Mouse (Mus musculus) hindbrain, postnatal 0 days (tissue): ENCODE results near the gene Gatd1. TPM values are rescaled to one million over a fixed set of nuclear protein-coding genes. Genes with fewer than 3 reads are reported as not detected.
"Not testable (repeated sequence)": the region's sequence is repeated elsewhere in the genome, so short reads cannot be mapped to it uniquely, and the experiment has no call there.

Experiments
- ATAC-seq: fragments of 200-750 bp; cut with Nextera tagmentation; 2 replicates; pipeline ENCODE4 v1.8.0; 2017; ENCODE audit warnings: mild to moderate bottlenecking, moderate TSS enrichment, moderate library complexity
- DNase-seq: peaks from one replicate; pipeline ENCODE4 v3.0.0-alpha.2; 2015; ENCODE audit warnings: low spot score
- H3K27ac ChIP-seq: fragments of 300-500 bp; sonication (generic); 2 replicates; pipeline ENCODE4 v1.5.1; 2014; ENCODE audit warnings: mild to moderate bottlenecking
- H3K27me3 ChIP-seq: fragments of 300-500 bp; sonication (generic); 2 replicates; pipeline ENCODE4 v1.6.1; 2014; ENCODE audit warnings: low read length, mixed read lengths; ENCODE audit not compliant: insufficient read depth
- H3K36me3 ChIP-seq: fragments of 300-500 bp; sonication (generic); 2 replicates; pipeline ENCODE4 v1.6.1; 2014; ENCODE audit warnings: low read length, mixed read lengths; ENCODE audit not compliant: insufficient read depth
- H3K4me1 ChIP-seq: fragments of 300-500 bp; sonication (generic); 2 replicates; pipeline ENCODE4 v1.6.1; 2014; ENCODE audit warnings: antibody characterized with exemption, low read length, mixed read lengths; ENCODE audit not compliant: insufficient read depth
- H3K4me2 ChIP-seq: fragments of 300-500 bp; sonication (generic); 2 replicates; pipeline ENCODE4 v1.6.1; 2014; ENCODE audit warnings: low read depth, mild to moderate bottlenecking, low read length, moderate library complexity, mixed read lengths
- H3K4me3 ChIP-seq: fragments of 300-500 bp; sonication (generic); 2 replicates; pipeline ENCODE4 v1.5.1; 2014; ENCODE audit warnings: low read length
- H3K9ac ChIP-seq: fragments of 300-500 bp; sonication (generic); replicated peaks from 2 replicates; pipeline ENCODE4 v1.6.1; 2014; ENCODE audit warnings: mild to moderate bottlenecking, low read length, moderate library complexity, mixed read lengths
- H3K9me3 ChIP-seq: fragments of 300-500 bp; sonication (generic); 2 replicates; pipeline ENCODE4 v1.6.1; 2016; ENCODE audit warnings: low read length, mixed read lengths
- CTCF ChIP-seq: IDR thresholded peaks from 2 replicates; pipeline ENCODE4 v1.5.1; 2016; ENCODE audit warnings: antibody characterized with exemption, control low read depth, low read depth
- WGBS: fragments of 180-500 bp; shearing (Covaris S2); extraction: QIAGEN DNeasy Blood & Tissue Kit; methylation state at CpG from one replicate; pipeline ENCODE4 v1.1.7; 2014; 5-methylcytosine and 5-hydroxymethylcytosine counted together
- polyA plus RNA-seq: library from polyadenylated mRNA; unstranded; fragments of >200 nt; fragmentation: Nextera tagmentation; extraction: Ambion mirVana; gene quantifications from 2 replicates; pipeline ENCODE4 v1.2.1, GENCODE M21; 2015
- total RNA-seq: library from RNA; depleted of rRNA; stranded (reverse); fragments of >200 nt; gene quantifications from 2 replicates; pipeline ENCODE4 v1.2.3, GENCODE M21; 2014

Gene Gatd1
- total and polyA plus RNA-seq, 2 experiments from 2014 or later = 49.4 to 74.4 TPM

DNA sequence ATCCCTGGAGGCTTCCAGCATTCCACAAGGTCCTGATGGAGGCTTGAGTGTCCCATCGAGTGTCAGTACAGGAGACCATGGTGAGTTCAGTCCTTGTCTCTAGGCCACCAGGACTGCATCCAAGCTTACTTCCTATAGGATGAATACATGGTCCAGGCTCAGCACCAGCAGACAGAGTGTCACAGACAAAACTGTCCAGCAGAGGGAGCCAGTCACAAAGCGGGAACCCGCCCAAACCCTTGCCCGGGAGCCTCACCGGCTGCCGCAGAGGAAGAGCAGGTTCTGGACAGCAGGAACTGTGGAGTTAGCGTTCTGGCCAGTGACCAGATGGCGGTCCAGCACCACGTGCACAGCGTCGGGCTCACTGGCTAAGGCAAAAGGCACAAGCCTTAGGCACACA, 5.1 kb downstream of the Gatd1 start:
- H3K9me3 ChIP-seq = no peaks in the 10 kb centered on the region
- no peak overlapping the region for H3K4me3 ChIP-seq
- peak overlapping the region; percentile 51; the same call in 1 of the 2 replicates for H3K27ac ChIP-seq
- no peak overlapping the region for H3K4me2 ChIP-seq
- no peak overlapping the region for H3K9ac ChIP-seq
- no peaks in the 10 kb centered on the region for H3K27me3 ChIP-seq
- 8% methylated on average over 11 of the region's 11 CpGs for WGBS
- H3K36me3 ChIP-seq = 0 out of 2 replicates have a peak, but pooled peaks cover 3% of the 10 kb centered on the region
- H3K4me1 ChIP-seq = no peaks in the 10 kb centered on the region; the same call in 1 of the 2 replicates
- ATAC-seq (peak; percentile 82), DNase-seq (peak; percentile 93)
- peak; percentile 96 for TF ChIP-seq CTCF

DNA sequence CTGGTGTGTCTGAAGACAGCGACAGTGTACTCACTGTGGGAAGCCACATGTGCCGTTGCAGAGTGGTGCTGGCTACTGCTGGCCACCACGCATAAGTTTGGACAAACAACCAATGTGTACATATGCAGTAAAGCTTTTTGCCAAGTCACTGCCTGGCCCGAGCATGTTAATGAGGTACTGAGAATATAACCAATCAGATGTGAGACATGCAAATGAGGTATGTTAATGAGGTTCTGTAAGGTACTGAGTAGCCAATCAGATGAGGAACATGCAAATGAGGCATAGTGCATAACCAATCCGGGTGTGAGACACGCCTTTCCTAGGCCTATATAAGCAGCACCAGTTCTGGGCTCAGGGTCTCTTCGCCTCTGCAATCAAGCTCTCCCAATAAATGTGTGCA, 6.3 kb downstream of the Gatd1 start:
- ATAC-seq, H3K36me3 ChIP-seq, H3K4me1 ChIP-seq, H3K27ac ChIP-seq, H3K4me2 ChIP-seq, H3K9me3 ChIP-seq, DNase-seq, H3K9ac ChIP-seq, H3K27me3 ChIP-seq, H3K4me3 ChIP-seq: not testable (repeated sequence)
- 93% methylated on average over 7 of the region's 7 CpGs for WGBS

- H3K27ac ChIP-seq = no peak overlapping the region
- H3K9ac ChIP-seq = no peak overlapping the region
- no peaks in the 10 kb centered on the region for H3K27me3 ChIP-seq
- H3K36me3 ChIP-seq = peaks cover 22% of the 10 kb centered on the region; the same call in 1 of the 2 replicates
- no peak for DNase-seq
- no peak for ATAC-seq
- no peaks in the 10 kb centered on the region for H3K9me3 ChIP-seq
- H3K4me1 ChIP-seq = no peaks in the 10 kb centered on the region; the same call in 1 of the 2 replicates
- WGBS = 87% methylated on average over 4 of the region's 4 CpGs
- H3K4me3 ChIP-seq = no peak overlapping the region
- H3K4me2 ChIP-seq = no peak overlapping the region
- no peak for TF ChIP-seq CTCF
Observed at GRCm38 (mm10) chr7:141405466-141405865, 8.5 kb downstream of the Gatd1 start.

DNA sequence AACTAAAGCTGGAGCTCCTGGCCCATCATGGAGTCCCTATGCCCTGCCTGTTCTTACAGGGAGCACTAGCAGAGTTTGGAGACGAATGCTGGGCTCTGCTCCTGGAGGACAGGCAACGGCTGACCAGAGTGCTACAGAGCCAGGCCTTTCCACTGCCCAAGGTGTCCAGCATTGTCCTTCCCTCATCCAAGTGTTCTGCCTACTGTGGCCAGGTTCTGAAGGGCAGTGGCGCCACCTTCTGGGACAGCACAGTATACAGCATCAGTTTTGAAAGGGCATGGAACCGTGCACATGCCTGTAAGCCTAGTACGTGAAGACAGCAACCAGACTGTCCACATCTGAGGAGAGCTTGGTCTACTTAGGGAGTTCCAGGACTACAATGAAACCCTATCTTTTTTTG, 10.6 kb downstream of the Gatd1 start:
- DNase-seq (peak; percentile 64), ATAC-seq (peak; percentile 83)
- no peaks in the 10 kb centered on the region for H3K27me3 ChIP-seq
- no peaks in the 10 kb centered on the region for H3K4me1 ChIP-seq
- 36% methylated on average over 5 of the region's 5 CpGs for WGBS
- H3K9ac ChIP-seq = no peak overlapping the region
- no peak overlapping the region for H3K27ac ChIP-seq
- peak; percentile 88 for TF ChIP-seq CTCF
- peaks cover 35% of the 10 kb centered on the region for H3K36me3 ChIP-seq
- no peak overlapping the region for H3K4me3 ChIP-seq
- H3K4me2 ChIP-seq = no peak overlapping the region
- no peaks in the 10 kb centered on the region for H3K9me3 ChIP-seq

DNA sequence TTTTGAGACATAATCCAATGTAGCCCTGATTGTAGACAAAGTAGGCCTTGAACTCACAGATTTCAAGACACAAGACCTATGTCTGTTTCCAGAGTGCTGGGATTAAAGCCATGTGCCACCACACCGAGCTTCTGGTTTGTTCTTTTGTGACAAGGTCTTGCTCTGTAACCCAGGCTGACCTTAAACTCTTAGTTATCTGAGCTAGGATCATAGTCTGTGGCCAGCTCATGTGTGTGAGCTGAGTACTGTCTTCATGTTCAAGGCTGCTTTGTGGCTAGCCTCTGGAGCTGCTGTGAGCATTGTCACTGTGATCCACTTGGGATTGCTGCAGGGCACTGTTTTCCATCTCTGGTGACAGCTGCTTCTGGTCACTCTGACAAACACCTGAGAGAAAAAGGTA, 18.6 kb downstream of the Gatd1 start:
- no peak for TF ChIP-seq CTCF
- ATAC-seq (no peak), DNase-seq (no peak)
- Histone ChIP-seq H3K36me3 (peaks cover 29% of the 10 kb centered on the region), H3K9ac (no peak overlapping the region), H3K9me3 (no peaks in the 10 kb centered on the region), H3K27ac (no peak overlapping the region), H3K4me3 (no peak overlapping the region), H3K4me1 (peaks cover 7% of the 10 kb centered on the region; the same call in 1 of the 2 replicates), H3K27me3 (no peaks in the 10 kb centered on the region), H3K4me2 (no peak overlapping the region)
- WGBS = 87% methylated on average over 1 of the region's 1 CpGs

- Histone ChIP-seq H3K4me2 (no peak overlapping the region), H3K9me3 (no peaks in the 10 kb centered on the region), H3K36me3 (peaks cover 24% of the 10 kb centered on the region), H3K4me3 (no peak overlapping the region), H3K9ac (no peak overlapping the region), H3K27ac (no peak overlapping the region), H3K27me3 (no peaks in the 10 kb centered on the region), H3K4me1 (peaks cover 7% of the 10 kb centered on the region; the same call in 1 of the 2 replicates)
- DNase-seq (peak; percentile 82), ATAC-seq (no peak)
- 13% methylated on average over 6 of the region's 6 CpGs for WGBS
- TF ChIP-seq CTCF = peak; percentile 93
Observed at GRCm38 (mm10) chr7:141394771-141395170, 19.2 kb downstream of the Gatd1 start.

GRCm38 (mm10) chr7:141394158-141394557, 19.8 kb downstream of the Gatd1 start:
- Histone ChIP-seq H3K4me1 (peaks cover 7% of the 10 kb centered on the region; the same call in 1 of the 2 replicates), H3K27me3 (no peaks in the 10 kb centered on the region), H3K4me2 (no peak overlapping the region), H3K27ac (no peak overlapping the region), H3K4me3 (no peak overlapping the region), H3K36me3 (peaks cover 21% of the 10 kb centered on the region), H3K9me3 (no peaks in the 10 kb centered on the region), H3K9ac (no peak overlapping the region)
- DNase-seq (no peak), ATAC-seq (no peak)
- no peak for TF ChIP-seq CTCF
- 88% methylated on average over 7 of the region's 7 CpGs for WGBS
